ENCODE assay signal across 9 mouse cellular contexts in genomic region chr8:30915601-30916171, GRCm38 (mm10).
DNase-seq lines count a peak whose midpoint lies in the region.
"Had no signal": no experiment of that assay in that cellular context is flagged by ENCODE, and none has a peak within 500 bp of the region (broad histone marks: within the 10 kb centered on the region; RNA-seq: fewer than 3 reads in every experiment).

No protein-coding gene starts in this region.

- WGBS in embryonic facial prominence, embryonic 10.5 days: 10% methylated on average over 13 of the region's 13 CpGs
- 7% methylated on average over 13 of the region's 13 CpGs for WGBS in midbrain, embryonic 10.5 days

- peak; percentile 59 to 65 for DNase-seq in cerebellum, postnatal 14 days
- no peak for DNase-seq in cerebellum, adult 8-10 months
- peak; percentile 35 for DNase-seq in embryonic facial prominence, embryonic 10.5 days (ENCODE audit: low spot score)
- DNase-seq in heart, postnatal 10 days: peak; percentile 2 to 19
- peak; percentile 37 to 40 for DNase-seq in left cerebral cortex, adult 18-20 months (ENCODE audit: low spot score in 2 of 2)
- no peak for DNase-seq in midbrain, embryonic 10.5 days (ENCODE audit: low spot score)
- peak; percentile 38 for DNase-seq in telencephalon, adult 2 months (ENCODE audit: low read depth, low spot score)
- DNase-seq in yolk sac, embryonic 10.5 days (ENCODE audit: low spot score): no peak

- H3K27ac ChIP-seq in embryonic facial prominence, embryonic 10.5 days (replicated peaks): peak overlapping the region; percentile 77
- peak overlapping the region; percentile 83 for H3K27ac ChIP-seq in midbrain, embryonic 10.5 days (replicated peaks)

- peaks cover 8% of the 10 kb centered on the region for H3K27me3 ChIP-seq in embryonic facial prominence, embryonic 10.5 days (replicated peaks; ENCODE audit: low read depth, poor library complexity, severe bottlenecking)
- H3K27me3 ChIP-seq in midbrain, embryonic 10.5 days (ENCODE audit: low read depth, poor library complexity, severe bottlenecking): peaks cover 7% of the 10 kb centered on the region

- H3K9me3 ChIP-seq in embryonic facial prominence, embryonic 10.5 days: no peaks in the 10 kb centered on the region
- no peaks in the 10 kb centered on the region for H3K9me3 ChIP-seq in midbrain, embryonic 10.5 days (replicated peaks)

- peaks cover 11% of the 10 kb centered on the region for H3K4me1 ChIP-seq in embryonic facial prominence, embryonic 10.5 days
- H3K4me1 ChIP-seq in midbrain, embryonic 10.5 days: peaks cover 16% of the 10 kb centered on the region

- peak overlapping the region; percentile 57 for H3K4me3 ChIP-seq in embryonic facial prominence, embryonic 10.5 days
- H3K4me3 ChIP-seq in midbrain, embryonic 10.5 days: peak overlapping the region; percentile 57
- H3K4me3 ChIP-seq: erythroblast, embryonic 14.5 days had no signal

- H3K36me3 ChIP-seq in embryonic facial prominence, embryonic 10.5 days (replicated peaks): no peaks in the 10 kb centered on the region
- H3K36me3 ChIP-seq in midbrain, embryonic 10.5 days: no peaks in the 10 kb centered on the region

- intact Hi-C loops in heart, postnatal 10 days (cut with DNase I): no loop called here

Comparison
In these comparisons a context has a peak if more than half of its experiments do, and no peak if none do; other contexts are left out.
1. DNase-seq: peak in cerebellum, postnatal 14 days (2 of 2), embryonic facial prominence, embryonic 10.5 days (single experiment), heart, postnatal 10 days (2 of 2), left cerebral cortex, adult 18-20 months (2 of 2) and telencephalon, adult 2 months (single experiment); none in cerebellum, adult 8-10 months (single experiment), midbrain, embryonic 10.5 days (single experiment) and yolk sac, embryonic 10.5 days (single experiment).